ENCODE assay signal across 8 mouse cellular contexts in the genomic region with DNA sequence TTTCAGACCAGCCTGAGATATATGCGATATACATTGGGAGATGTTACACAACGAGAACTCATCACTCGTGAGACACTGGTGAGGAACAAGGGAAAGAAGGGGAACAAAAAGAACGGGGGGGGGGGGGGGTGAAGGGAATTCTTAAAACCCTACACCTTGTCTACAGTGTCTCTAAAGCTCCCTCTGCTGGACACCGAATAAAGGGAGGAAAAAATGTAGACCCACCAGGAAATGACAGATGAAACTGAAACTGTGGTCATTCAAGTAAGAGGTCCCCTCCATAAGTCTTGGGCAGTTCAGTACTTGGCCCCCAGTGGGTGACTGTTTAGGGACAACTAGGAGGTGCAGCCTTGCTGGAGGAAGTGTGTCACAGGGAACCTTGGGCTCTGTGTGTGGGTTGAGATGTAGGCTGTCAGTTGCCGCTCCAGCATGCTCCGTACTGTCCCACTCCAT. TPM values are rescaled to one million over a fixed set of nuclear protein-coding genes. Genes with fewer than 3 reads are reported as not detected.
DNase-seq lines count a peak whose midpoint lies in the region; ATAC-seq and TF ChIP-seq lines count a peak whose summit lies in the region.
"Had no signal": no experiment of that assay in that cellular context is flagged by ENCODE, and none has a peak within 500 bp of the region (broad histone marks: within the 10 kb centered on the region; RNA-seq: fewer than 3 reads in every experiment).

No protein-coding gene starts in this region.

- TF ChIP-seq RAD21 in MEL (IDR thresholded peaks at IDR 0.05; ENCODE audit: low read depth, low read length) = peak; percentile 78

- TF ChIP-seq CTCF in MEL (IDR thresholded peaks at IDR 0.05 in 2 of 3, conservative IDR thresholded peaks at IDR 0.05 in 1 of 3; ENCODE audit: control insufficient read depth in 1 of 3, insufficient read depth in 1 of 3, low read depth in 2 of 3, low read length in 3 of 3, poor library complexity in 1 of 3, severe bottlenecking in 1 of 3) = peak in 2 of 3 experiments; percentile 69 to 77; a peak in 4 of 6 replicates

- DNase-seq in liver (peak; percentile 30), MEL (ENCODE audit: low read depth, low spot score) (peak; percentile 75)
- DNase-seq in embryo, embryonic 10.5 days (ENCODE audit: low spot score) = peak; percentile 61
- no peak for DNase-seq in intestine, embryonic 14.5 days (ENCODE audit: low spot score)
- DNase-seq in thymus, postnatal 4 days = peak; percentile 23

- peaks cover 19% of the 10 kb centered on the region; the same call in 1 of the 2 replicates for H3K36me3 ChIP-seq in liver, embryonic 12.5 days
- peaks cover 7 to 14% of the 10 kb centered on the region in 2 experiments for H3K36me3 ChIP-seq in MEL (ENCODE audit: control insufficient read depth in 1 of 2, insufficient read depth in 2 of 2, low read length in 2 of 2)
- H3K36me3 ChIP-seq in intestine, embryonic 14.5 days (ENCODE audit: control insufficient read depth, insufficient read depth, low read length) = peaks cover 19% of the 10 kb centered on the region
- H3K36me3 ChIP-seq in lung, embryonic 16.5 days (ENCODE audit: control insufficient read depth, insufficient read depth, low read length) = no peaks in the 10 kb centered on the region

- WGBS in liver, embryonic 12.5 days (ENCODE audit: insufficient replicate concordance) = 46% methylated on average over 7 of the region's 7 CpGs
- WGBS in intestine, embryonic 14.5 days = 70% methylated on average over 7 of the region's 7 CpGs
- 58% methylated on average over 7 of the region's 7 CpGs for WGBS in lung, embryonic 16.5 days

- H3K4me1 ChIP-seq in liver, embryonic 12.5 days = peaks cover 10% of the 10 kb centered on the region
- H3K4me1 ChIP-seq in MEL (ENCODE audit: control insufficient read depth in 1 of 2, insufficient read depth in 2 of 2, low read length in 2 of 2) = peaks cover 0 to 3% of the 10 kb centered on the region in 2 experiments; a peak in 2 of 4 replicates
- no peaks in the 10 kb centered on the region for H3K4me1 ChIP-seq in intestine, embryonic 14.5 days (replicated peaks; ENCODE audit: control insufficient read depth, insufficient read depth, low read length)
- no peaks in the 10 kb centered on the region for H3K4me1 ChIP-seq in lung, embryonic 16.5 days (replicated peaks; ENCODE audit: control insufficient read depth, insufficient read depth, low read length)

- no peak overlapping the region for H3K4me2 ChIP-seq in liver, embryonic 12.5 days
- no peak overlapping the region for H3K4me2 ChIP-seq in intestine, embryonic 14.5 days (ENCODE audit: low read length)
- no peak overlapping the region for H3K4me2 ChIP-seq in lung, embryonic 16.5 days (ENCODE audit: low read depth, low read length)

- H3K9ac ChIP-seq in liver, embryonic 12.5 days = no peak overlapping the region
- H3K9ac ChIP-seq in MEL (ENCODE audit: control insufficient read depth, low read depth, low read length, poor library complexity, severe bottlenecking) = no peak overlapping the region
- H3K9ac ChIP-seq in intestine, embryonic 14.5 days (ENCODE audit: low read length) = no peak overlapping the region
- H3K9ac ChIP-seq in lung, embryonic 16.5 days (ENCODE audit: low read length) = no peak overlapping the region

- no peak for ATAC-seq in liver, embryonic 12.5 days
- peak; percentile 62 for ATAC-seq in intestine, embryonic 14.5 days (replicated peaks; ENCODE audit: low FRiP score, low TSS enrichment, low read depth)
- peak; percentile 51 for ATAC-seq in lung, embryonic 16.5 days (ENCODE audit: low read depth)

- no peak for TF ChIP-seq POLR2A in MEL (IDR thresholded peaks at IDR 0.05; ENCODE audit: control insufficient read depth in 1 of 2, insufficient read depth in 1 of 2, low read depth in 1 of 2, low read length in 2 of 2, poor library complexity in 1 of 2)

- no peak overlapping the region for H3K4me3 ChIP-seq in liver, embryonic 12.5 days
- no peak overlapping the region for H3K4me3 ChIP-seq in MEL (ENCODE audit: control insufficient read depth in 1 of 2, insufficient read depth in 1 of 2, low read depth in 2 of 2, low read length in 2 of 2)
- no peak overlapping the region for H3K4me3 ChIP-seq in intestine, embryonic 14.5 days (ENCODE audit: low read depth, low read length)
- no peak overlapping the region for H3K4me3 ChIP-seq in lung, embryonic 16.5 days (ENCODE audit: low read length)

- no peaks in the 10 kb centered on the region for H3K9me3 ChIP-seq in liver, embryonic 12.5 days (replicated peaks)
- H3K9me3 ChIP-seq in MEL (replicated peaks; ENCODE audit: insufficient read depth, low read length) = no peaks in the 10 kb centered on the region
- H3K9me3 ChIP-seq in intestine, embryonic 14.5 days (ENCODE audit: control insufficient read depth, low read length) = no peaks in the 10 kb centered on the region
- no peaks in the 10 kb centered on the region for H3K9me3 ChIP-seq in lung, embryonic 16.5 days (ENCODE audit: control insufficient read depth, low read length)

- H3K27ac ChIP-seq in liver, embryonic 12.5 days = no peak overlapping the region
- H3K27ac ChIP-seq in MEL (ENCODE audit: control insufficient read depth, low read depth, low read length) = no peak overlapping the region
- H3K27ac ChIP-seq in intestine, embryonic 14.5 days (ENCODE audit: low read depth) = no peak overlapping the region
- no peak overlapping the region for H3K27ac ChIP-seq in lung, embryonic 16.5 days (ENCODE audit: low read length)
- H3K27ac ChIP-seq: macrophage had no signal

- no peaks in the 10 kb centered on the region for H3K79me2 ChIP-seq in MEL (ENCODE audit: control insufficient read depth, insufficient read depth, low read length, poor library complexity)

- no peak for TF ChIP-seq EP300 in MEL (IDR thresholded peaks at IDR 0.05; ENCODE audit: low read depth in 1 of 2, low read length in 2 of 2)

- no peaks in the 10 kb centered on the region for H3K27me3 ChIP-seq in liver, embryonic 12.5 days (replicated peaks)
- H3K27me3 ChIP-seq in MEL (ENCODE audit: control insufficient read depth in 1 of 2, insufficient read depth in 2 of 2, low read length in 2 of 2) = no peaks in the 10 kb centered on the region
- H3K27me3 ChIP-seq in intestine, embryonic 14.5 days (replicated peaks; ENCODE audit: control insufficient read depth, insufficient read depth, low read length) = no peaks in the 10 kb centered on the region
- H3K27me3 ChIP-seq in lung, embryonic 16.5 days (ENCODE audit: control insufficient read depth, insufficient read depth, low read depth, low read length) = no peaks in the 10 kb centered on the region

TF ChIP-seq in MEL, 35 proteins besides CTCF, POLR2A, EP300 and RAD21:
- TF ChIP-seq ZNF384 (IDR thresholded peaks at IDR 0.05; ENCODE audit: low read depth, low read length) = peak; percentile 71
- TF ChIP-seq SMC3 (IDR thresholded peaks at IDR 0.05; ENCODE audit: low read depth, low read length) = peak; percentile 84
- peak; percentile 65 for TF ChIP-seq ZC3H11A (IDR thresholded peaks at IDR 0.05; ENCODE audit: low read depth, low read length)
- no peak for TF ChIP-seq CHD1 (IDR thresholded peaks at IDR 0.05; ENCODE audit: low read depth, low read length)
- no peak for TF ChIP-seq MYB (IDR thresholded peaks at IDR 0.05; ENCODE audit: low read depth, low read length)
- peak; percentile 34; the same call in 1 of the 2 replicates for TF ChIP-seq SIN3A (IDR thresholded peaks at IDR 0.05; ENCODE audit: low read length)
- TF ChIP-seq POLR2AphosphoS2 (IDR thresholded peaks at IDR 0.05; ENCODE audit: low read length) = 0 out of 2 replicates have a peak, but pooled peaks have one; percentile 13
TF ChIP-seq in MEL: peak in this region for 5.

RNA-seq across cellular contexts. Expression of a gene that starts 21.9 kb away (rescaled TPM):
- polyA plus RNA-seq in liver, embryonic 12.5 days (2016; fragmentation: Nextera tagmentation; extraction: Ambion mirVana) = 40.7 and 42.5 TPM in 2 replicates
- 6.7 and 10.4 TPM in 2 replicates for total RNA-seq in MEL (2012; rRNA removed)
- 1 to 10 TPM in 1 of 2 experiments, not detected in 1; 9.5 TPM for polyA plus RNA-seq in MEL (2012; ENCODE audit: insufficient read depth in 1 of 2, insufficient read length in 2 of 2, low read depth in 1 of 2, low replicate concordance in 2 of 2, missing spikeins in 1 of 2)
- polyA plus RNA-seq in intestine, embryonic 14.5 days (2014; fragmentation: Nextera tagmentation; extraction: Ambion mirVana) = 1.8 and 3.1 TPM in 2 replicates
- polyA plus RNA-seq in lung, embryonic 16.5 days (2015; fragmentation: Nextera tagmentation; extraction: Ambion mirVana) = 5.8 and 6.1 TPM in 2 replicates

RNA-seq across cellular contexts. Expression of a gene that starts 24.6 kb away (rescaled TPM):
- 23.8 and 25.3 TPM in 2 replicates for polyA plus RNA-seq in liver, embryonic 12.5 days (2016; fragmentation: Nextera tagmentation; extraction: Ambion mirVana)
- 14.6 and 16.1 TPM in 2 replicates for total RNA-seq in MEL (2012; rRNA removed)
- polyA plus RNA-seq in MEL (2012; ENCODE audit: insufficient read depth in 1 of 2, insufficient read length in 2 of 2, low read depth in 1 of 2, low replicate concordance in 2 of 2, missing spikeins in 1 of 2) = 10 to 100 TPM in 1 of 2 experiments, not detected in 1; 21.9 TPM
- polyA plus RNA-seq in intestine, embryonic 14.5 days (2014; fragmentation: Nextera tagmentation; extraction: Ambion mirVana) = 36.7 and 39.3 TPM in 2 replicates
- 38.2 and 44.6 TPM in 2 replicates for polyA plus RNA-seq in lung, embryonic 16.5 days (2015; fragmentation: Nextera tagmentation; extraction: Ambion mirVana)
